ENCODE assay signal across 8 mouse cellular contexts in genomic region chr6:108709131-108709470, GRCm38 (mm10). TPM values are rescaled to one million over a fixed set of nuclear protein-coding genes. Genes with fewer than 3 reads are reported as not detected.
DNase-seq lines count a peak whose midpoint lies in the region; ATAC-seq and TF ChIP-seq lines count a peak whose summit lies in the region.

No protein-coding gene starts in this region.

- H3K9ac ChIP-seq in heart, embryonic 12.5 days: peak overlapping the region; percentile 67
- H3K9ac ChIP-seq in hindbrain, embryonic 11.5 days (ENCODE audit: low read depth, low read length): peak overlapping the region; percentile 32; the same call in 1 of the 2 replicates
- H3K9ac ChIP-seq in midbrain, embryonic 12.5 days (replicated peaks): no peak overlapping the region; the same call in 1 of the 2 replicates

- DNase-seq in heart, postnatal 36 days: no peak
- no peak for DNase-seq in hindbrain, embryonic 11.5 days (ENCODE audit: low spot score)
- DNase-seq in urinary bladder, adult 18-20 months (ENCODE audit: low spot score in 2 of 2): no peak
- DNase-seq in gastrocnemius, adult 8-10 months (ENCODE audit: low spot score in 2 of 2): no peak
- no peak for DNase-seq in thymus, adult 18-20 months

- WGBS in heart, embryonic 12.5 days: 16% methylated on average over 9 of the region's 9 CpGs
- 14% methylated on average over 9 of the region's 9 CpGs for WGBS in hindbrain, embryonic 11.5 days
- 14% methylated on average over 9 of the region's 9 CpGs for WGBS in midbrain, embryonic 12.5 days

- H3K9me3 ChIP-seq in heart, embryonic 12.5 days (replicated peaks): no peaks in the 10 kb centered on the region
- H3K9me3 ChIP-seq in hindbrain, embryonic 11.5 days (ENCODE audit: control insufficient read depth, low read length): no peaks in the 10 kb centered on the region
- no peaks in the 10 kb centered on the region for H3K9me3 ChIP-seq in midbrain, embryonic 12.5 days

- H3K4me2 ChIP-seq in heart, embryonic 12.5 days: peak overlapping the region; percentile 93
- H3K4me2 ChIP-seq in hindbrain, embryonic 11.5 days (replicated peaks; ENCODE audit: low read depth, low read length): peak overlapping the region; percentile 81
- H3K4me2 ChIP-seq in midbrain, embryonic 12.5 days (replicated peaks): peak overlapping the region; percentile 89

- no peak for TF ChIP-seq CTCF in cortical plate, adult 2 months (IDR thresholded peaks at IDR 0.05; ENCODE audit: extremely low read depth, insufficient read depth, low read length)

- ATAC-seq in heart, embryonic 12.5 days (ENCODE audit: insufficient number of reproducible peaks, low FRiP score): no peak
- no peak for ATAC-seq in hindbrain, embryonic 11.5 days (ENCODE audit: low FRiP score)
- ATAC-seq in midbrain, embryonic 12.5 days (ENCODE audit: low FRiP score, low read depth): no peak; the same call in 1 of the 2 replicates

- no peaks in the 10 kb centered on the region for H3K36me3 ChIP-seq in heart, embryonic 12.5 days
- no peaks in the 10 kb centered on the region for H3K36me3 ChIP-seq in hindbrain, embryonic 11.5 days (ENCODE audit: control insufficient read depth, insufficient read depth, low read length)
- no peaks in the 10 kb centered on the region for H3K36me3 ChIP-seq in midbrain, embryonic 12.5 days

- H3K4me3 ChIP-seq in heart, embryonic 12.5 days: peak overlapping the region; percentile 43
- peak overlapping the region; percentile 24 for H3K4me3 ChIP-seq in cortical plate, adult 2 months (ENCODE audit: insufficient read depth, low read length)
- H3K4me3 ChIP-seq in hindbrain, embryonic 11.5 days (ENCODE audit: low read depth, low read length): peak overlapping the region; percentile 36
- peak overlapping the region; percentile 45 for H3K4me3 ChIP-seq in midbrain, embryonic 12.5 days

- no peak overlapping the region for H3K27ac ChIP-seq in heart, embryonic 12.5 days (ENCODE audit: poor library complexity, severe bottlenecking)
- H3K27ac ChIP-seq in cortical plate, adult 2 months (ENCODE audit: insufficient read depth, low read length): no peak overlapping the region
- no peak overlapping the region for H3K27ac ChIP-seq in hindbrain, embryonic 11.5 days (ENCODE audit: low read depth, low read length)
- H3K27ac ChIP-seq in midbrain, embryonic 12.5 days (replicated peaks): no peak overlapping the region

- no peak for TF ChIP-seq POLR2A in cortical plate, adult 2 months (IDR thresholded peaks at IDR 0.05; ENCODE audit: extremely low read depth, insufficient read depth, low read length)

- intact Hi-C loops in heart, postnatal 36 days (cut with DNase I): loop anchor here (5.0 kb wide), 1 partner anchor 137 kb away; no protein-coding TSS in a partner anchor

- peaks cover 14% of the 10 kb centered on the region for H3K4me1 ChIP-seq in heart, embryonic 12.5 days (replicated peaks)
- peaks cover 2% of the 10 kb centered on the region; the same call in 1 of the 2 replicates for H3K4me1 ChIP-seq in cortical plate, adult 2 months (ENCODE audit: control insufficient read depth, insufficient read depth, low read length)
- H3K4me1 ChIP-seq in hindbrain, embryonic 11.5 days (replicated peaks; ENCODE audit: control insufficient read depth, insufficient read depth, low read length): peaks cover 2% of the 10 kb centered on the region; the same call in 1 of the 2 replicates
- H3K4me1 ChIP-seq in midbrain, embryonic 12.5 days: peaks cover 10% of the 10 kb centered on the region

- H3K27me3 ChIP-seq in heart, embryonic 12.5 days (replicated peaks): no peaks in the 10 kb centered on the region
- no peaks in the 10 kb centered on the region for H3K27me3 ChIP-seq in hindbrain, embryonic 11.5 days (ENCODE audit: control insufficient read depth, insufficient read depth, low read length)
- H3K27me3 ChIP-seq in midbrain, embryonic 12.5 days: peaks cover 17% of the 10 kb centered on the region; the same call in 1 of the 2 replicates

RNA-seq across cellular contexts. Expression of gene Bhlhe40, which starts 48.7 kb away (rescaled TPM):
- 22.4 and 23.8 TPM in 2 replicates for polyA plus RNA-seq in heart, embryonic 12.5 days (2016; fragmentation: Nextera tagmentation; extraction: Ambion mirVana)
- total RNA-seq in heart, postnatal 36 days (2021): 10 to 100 TPM; 43.8 to 61.4 TPM
- polyA plus RNA-seq in cortical plate, adult 2 months (2012; rRNA removed): 52.8 and 56.4 TPM in 2 replicates
- 2.1 and 3.0 TPM in 2 replicates for polyA plus RNA-seq in hindbrain, embryonic 11.5 days (2014; fragmentation: Nextera tagmentation; extraction: Ambion mirVana)
- polyA plus RNA-seq in midbrain, embryonic 12.5 days (2016; fragmentation: Nextera tagmentation; extraction: Ambion mirVana): 2.3 and 2.8 TPM in 2 replicates
- total RNA-seq in gastrocnemius, adult 8-10 months (2022): 100 to 1,000 TPM in 3 of 4 experiments, 10 to 100 TPM in 1; 89.5 to 168 (median 130) TPM
